Mouse (Mus musculus): ENCODE measurements around the gene Calu. TPM values are rescaled to one million over a fixed set of nuclear protein-coding genes. Genes with fewer than 3 reads are reported as not detected.

Calu gene
- total and polyA plus RNA-seq, 3 experiments, result 107 to 161 (median 112) TPM

DNA sequence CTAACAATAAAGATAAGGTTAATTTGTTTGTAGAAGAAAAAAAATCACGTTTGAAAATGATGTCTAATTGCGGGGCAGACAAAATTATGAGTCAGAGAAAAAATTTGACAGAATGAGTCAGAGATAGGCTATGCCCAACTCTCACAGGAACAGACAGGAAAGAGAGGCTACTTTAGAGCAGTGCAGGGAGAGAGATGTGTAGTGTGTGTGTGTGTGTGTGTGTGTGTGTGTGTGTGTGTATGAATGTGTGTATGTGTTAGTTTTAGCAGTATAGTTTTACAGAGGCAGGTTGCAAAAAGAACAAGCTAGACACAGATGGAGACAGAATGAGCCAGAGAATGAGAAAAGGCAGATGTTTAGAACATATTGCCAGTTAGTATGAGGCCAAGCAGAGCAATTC, 48.8 kb upstream of the Calu start:
- dilution Hi-C loops (cut with MboI; ENCODE audit: extremely low pct_ligation_motif_present, extremely low pct_unique_long_range_greater_than_20kb, low sequenced_read_pairs), result no loop called here
- no peak overlapping the region for H3K4me2 ChIP-seq (ENCODE audit: insufficient read depth, low read depth, poor library complexity, severe bottlenecking)
- no peaks in the 10 kb centered on the region for H3K9me3 ChIP-seq (replicated peaks; ENCODE audit: low read length)
- H3K27ac ChIP-seq (ENCODE audit: insufficient read depth, low read depth), result no peak overlapping the region
- H3K36me3 ChIP-seq (replicated peaks in 1 of 2; ENCODE audit: control insufficient read depth in 1 of 2, insufficient read depth in 1 of 2, low read length in 1 of 2), result no peaks in the 10 kb centered on the region
- no peak overlapping the region for H3K9ac ChIP-seq (ENCODE audit: insufficient read depth, low read depth)
- peaks cover 2% of the 10 kb centered on the region for H3K27me3 ChIP-seq (replicated peaks)
- H3K4me1 ChIP-seq (ENCODE audit: control insufficient read depth in 1 of 2, insufficient read depth in 2 of 2), result no peaks in the 10 kb centered on the region
- H3K79me2 ChIP-seq (replicated peaks; ENCODE audit: control insufficient read depth, extremely low read depth, insufficient read depth, poor library complexity, severe bottlenecking), result no peaks in the 10 kb centered on the region
- in situ Hi-C loops (cut with MboI; ENCODE audit: low pct_ligation_motif_present, low pct_unique_long_range_greater_than_20kb, low sequenced_read_pairs), result no loop called here
- no peak overlapping the region for H3K4me3 ChIP-seq (replicated peaks in 1 of 3; ENCODE audit: low read depth in 2 of 3, low read length in 2 of 3, poor library complexity in 1 of 3)
- TF ChIP-seq E2F4 (IDR thresholded peaks at IDR 0.05; ENCODE audit: insufficient replicate concordance, low read depth, low read length) (no peak), SMC3 (IDR thresholded peaks at IDR 0.05; ENCODE audit: low read depth, low read length) (no peak), CHD2 (IDR thresholded peaks at IDR 0.05; ENCODE audit: low read length) (no peak), KAT2A (IDR thresholded peaks at IDR 0.05; ENCODE audit: insufficient replicate concordance, low read length) (no peak), POLR2AphosphoS2 (IDR thresholded peaks at IDR 0.05; ENCODE audit: low read depth, low read length) (no peak), GABPA (IDR thresholded peaks at IDR 0.05; ENCODE audit: insufficient replicate concordance, low read depth, low read length) (no peak), JUND (conservative IDR thresholded peaks at IDR 0.05; ENCODE audit: low read depth, low read length) (no peak)
- DNase-seq (ENCODE audit: extremely low read depth), result no peak

DNA sequence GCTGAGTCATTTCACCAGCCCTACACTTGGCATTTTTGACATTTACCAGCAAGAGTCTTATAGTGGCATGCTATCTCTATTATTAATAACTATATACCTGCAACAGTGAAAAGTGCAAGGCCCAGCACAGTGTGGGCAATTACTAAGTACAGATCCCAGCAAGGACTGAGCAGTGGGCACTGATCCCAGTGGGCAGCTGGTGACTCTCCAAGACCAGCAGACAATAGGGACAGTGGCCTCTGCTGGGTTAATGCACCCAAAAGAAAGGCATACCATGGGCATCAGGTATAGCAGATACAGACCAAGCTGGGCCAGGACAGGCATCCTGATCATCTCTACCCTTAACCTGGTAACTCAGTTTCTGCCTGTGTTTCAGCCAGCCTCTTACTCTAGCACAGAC, 44.6 kb upstream of the Calu start:
- Histone ChIP-seq H3K27me3 (replicated peaks) (peaks cover 2% of the 10 kb centered on the region), H3K9me3 (replicated peaks; ENCODE audit: low read length) (peaks cover 9% of the 10 kb centered on the region), H3K79me2 (replicated peaks; ENCODE audit: control insufficient read depth, extremely low read depth, insufficient read depth, poor library complexity, severe bottlenecking) (no peaks in the 10 kb centered on the region), H3K9ac (ENCODE audit: insufficient read depth, low read depth) (no peak overlapping the region), H3K4me2 (ENCODE audit: insufficient read depth, low read depth, poor library complexity, severe bottlenecking) (no peak overlapping the region), H3K27ac (ENCODE audit: insufficient read depth, low read depth) (no peak overlapping the region), H3K4me1 (ENCODE audit: control insufficient read depth in 1 of 2, insufficient read depth in 2 of 2) (no peaks in the 10 kb centered on the region), H3K4me3 (replicated peaks in 1 of 3; ENCODE audit: low read depth in 2 of 3, low read length in 2 of 3, poor library complexity in 1 of 3) (no peak overlapping the region), H3K36me3 (replicated peaks in 1 of 2; ENCODE audit: control insufficient read depth in 1 of 2, insufficient read depth in 1 of 2, low read length in 1 of 2) (no peaks in the 10 kb centered on the region)
- no peak for DNase-seq (ENCODE audit: extremely low read depth)
- in situ Hi-C loops (cut with MboI; ENCODE audit: low pct_ligation_motif_present, low pct_unique_long_range_greater_than_20kb, low sequenced_read_pairs), result no loop called here
- TF ChIP-seq ELF1 (IDR thresholded peaks at IDR 0.05; ENCODE audit: low read depth, low read length) (no peak), NELFE (IDR thresholded peaks at IDR 0.05; ENCODE audit: low read depth, low read length) (no peak), E2F4 (IDR thresholded peaks at IDR 0.05; ENCODE audit: insufficient replicate concordance, low read depth, low read length) (no peak), MEF2A (IDR thresholded peaks at IDR 0.05; ENCODE audit: borderline replicate concordance, low read depth, low read length) (no peak), GABPA (IDR thresholded peaks at IDR 0.05; ENCODE audit: insufficient replicate concordance, low read depth, low read length) (no peak), PAX5 (IDR thresholded peaks at IDR 0.05; ENCODE audit: low read length) (no peak), CHD2 (IDR thresholded peaks at IDR 0.05; ENCODE audit: low read length) (no peak), HCFC1 (IDR thresholded peaks at IDR 0.05; ENCODE audit: low read depth, low read length) (no peak), USF1 (IDR thresholded peaks at IDR 0.05; ENCODE audit: low read depth, low read length) (no peak), ZMIZ1 (IDR thresholded peaks at IDR 0.05; ENCODE audit: low read depth, low read length) (no peak), TBP (conservative IDR thresholded peaks at IDR 0.05; ENCODE audit: low read depth, low read length) (no peak), MAZ (IDR thresholded peaks at IDR 0.05; ENCODE audit: low read depth, low read length) (no peak), MXI1 (IDR thresholded peaks at IDR 0.05; ENCODE audit: low read depth, low read length) (no peak), ZC3H11A (IDR thresholded peaks at IDR 0.05; ENCODE audit: low read depth, low read length) (no peak), JUND (conservative IDR thresholded peaks at IDR 0.05; ENCODE audit: low read depth, low read length) (no peak)
- dilution Hi-C loops (cut with MboI; ENCODE audit: extremely low pct_ligation_motif_present, extremely low pct_unique_long_range_greater_than_20kb, low sequenced_read_pairs), result no loop called here
